Mouse (Mus musculus) forebrain, embryonic 14.5 days (tissue): ENCODE data around the gene Vmn1r89. TPM values are rescaled to one million over a fixed set of nuclear protein-coding genes. Genes with fewer than 3 reads are reported as not detected.
A peak's percentile ranks its signal among the peaks of the same experiment; 100 is the strongest.

Experiments
- ATAC-seq: fragments of 200-750 bp; cut with Nextera tagmentation; 2 replicates; pipeline ENCODE4 v1.8.0; 2017; ENCODE audit warnings: mild to moderate bottlenecking, moderate library complexity
- DNase-seq: peaks from one replicate; pipeline ENCODE4 v3.0.0-alpha.2; 2015; ENCODE audit warnings: low spot score
- H3K27ac ChIP-seq: fragments of 300-500 bp; sonication (generic); 2 replicates; pipeline ENCODE4 v1.5.1; 2014; ENCODE audit warnings: low read depth, mild to moderate bottlenecking, control low read depth, low read length, moderate library complexity
- H3K27me3 ChIP-seq: fragments of 300-500 bp; sonication (generic); replicated peaks from 2 replicates; pipeline ENCODE4 v1.6.1; 2014; ENCODE audit warnings: low read length, control low read depth, mixed read lengths; ENCODE audit not compliant: control insufficient read depth, insufficient read depth
- H3K36me3 ChIP-seq: fragments of 300-500 bp; sonication (generic); 2 replicates; pipeline ENCODE4 v1.6.1; 2014; ENCODE audit warnings: low read length, control low read depth; ENCODE audit not compliant: control insufficient read depth, insufficient read depth
- H3K4me1 ChIP-seq: fragments of 300-500 bp; sonication (generic); 2 replicates; pipeline ENCODE4 v1.6.1; 2014; ENCODE audit warnings: antibody characterized with exemption, low read length, control low read depth; ENCODE audit not compliant: control insufficient read depth, insufficient read depth
- H3K4me2 ChIP-seq: fragments of 300-500 bp; sonication (generic); 2 replicates; pipeline ENCODE4 v1.6.1; 2014; ENCODE audit warnings: mild to moderate bottlenecking, control low read depth, low read length
- H3K4me3 ChIP-seq: fragments of 300-500 bp; sonication (generic); 2 replicates; pipeline ENCODE4 v1.5.1; 2014; ENCODE audit warnings: low read depth, low read length, control low read depth
- H3K9ac ChIP-seq: fragments of 300-500 bp; sonication (generic); 2 replicates; pipeline ENCODE4 v1.6.1; 2014; ENCODE audit warnings: mild to moderate bottlenecking, low read length, control low read depth, moderate library complexity
- H3K9me3 ChIP-seq: fragments of 300-500 bp; sonication (generic); replicated peaks from 2 replicates; pipeline ENCODE4 v1.6.1; 2016; ENCODE audit warnings: low read length, control low read depth, mixed read lengths; ENCODE audit not compliant: control insufficient read depth
- WGBS: fragments of 180-500 bp; shearing (Covaris S2); extraction: QIAGEN DNeasy Blood & Tissue Kit; methylation state at CpG from one replicate; pipeline ENCODE4 v1.1.7; 2014; 5-methylcytosine and 5-hydroxymethylcytosine counted together
- polyA plus RNA-seq: library from polyadenylated mRNA; unstranded; fragments of >200 nt; fragmentation: Nextera tagmentation; extraction: Ambion mirVana; gene quantifications from 2 replicates; pipeline ENCODE4 v1.2.1, GENCODE M21; 2014

Gene Vmn1r89
- polyA plus RNA-seq = not detected in 2 replicates

DNA sequence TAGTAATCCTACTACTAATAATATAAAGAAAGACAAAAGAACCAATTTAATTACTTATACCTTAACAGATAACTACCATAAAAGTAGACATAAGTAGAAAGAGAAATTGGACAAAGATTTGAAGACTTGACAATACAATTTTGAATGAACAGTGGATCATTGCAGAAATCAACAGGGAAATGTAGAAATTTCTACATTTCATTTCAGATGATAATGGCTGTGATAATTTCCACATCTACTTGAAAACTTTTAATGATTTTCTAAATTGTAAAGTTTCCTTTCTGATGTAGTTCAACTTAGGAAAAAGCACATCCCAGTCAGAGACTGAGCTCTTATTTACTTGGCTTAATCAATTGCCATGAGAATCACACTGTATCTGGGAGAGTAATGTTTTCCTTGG, at the start of gene Vmn1r89:
Gene Vmn1r89 (plus strand): TSS at position 301 of the 400 bp plus-strand sequence.
- no peaks in the 10 kb centered on the region for H3K4me1 ChIP-seq
- no peaks in the 10 kb centered on the region for H3K36me3 ChIP-seq
- H3K4me3 ChIP-seq = no peak within 1 kb of the TSS
- no peaks in the 10 kb centered on the region for H3K27me3 ChIP-seq
- H3K27ac ChIP-seq = no peak within 1 kb of the TSS
- H3K4me2 ChIP-seq = no peak within 1 kb of the TSS
- H3K9ac ChIP-seq = no peak within 1 kb of the TSS
- ATAC-seq = no peak
- no peak for DNase-seq
- H3K9me3 ChIP-seq = no peaks in the 10 kb centered on the region

GRCm38 (mm10) chr7:13260746-13261700, 48.2 kb downstream of the Vmn1r89 start:
- Histone ChIP-seq H3K27ac (no peak overlapping the region), H3K4me3 (no peak overlapping the region), H3K4me2 (no peak overlapping the region), H3K36me3 (no peaks in the 10 kb centered on the region), H3K4me1 (no peaks in the 10 kb centered on the region), H3K9ac (no peak overlapping the region), H3K27me3 (no peaks in the 10 kb centered on the region), H3K9me3 (no peaks in the 10 kb centered on the region)
- 59% methylated on average over 50 of the region's 50 CpGs for whole genome bisulfite sequencing
- 0 out of 2 replicates have a peak, but pooled peaks have one; percentile 12 for ATAC-seq
- no peak for DNase-seq

DNA sequence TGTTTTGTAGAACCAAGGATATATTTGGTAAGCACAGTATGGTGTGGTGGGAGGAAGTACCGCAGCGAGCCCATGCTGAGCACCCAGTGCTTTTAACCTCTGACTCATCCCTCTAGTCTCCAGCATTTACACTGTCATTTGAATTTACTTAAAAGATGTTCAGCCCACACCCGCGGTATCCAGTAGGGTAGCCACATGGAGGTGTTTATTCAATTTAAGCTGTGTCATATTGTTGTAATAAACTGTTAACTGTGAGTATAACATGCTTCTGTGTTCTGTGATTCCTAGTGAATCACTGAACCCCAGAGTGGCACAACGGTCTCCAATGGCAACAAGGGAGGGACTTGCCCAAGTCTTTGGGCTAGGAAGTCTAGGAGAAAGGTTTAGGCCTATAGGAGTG, 51.0 kb downstream of the Vmn1r89 start:
- no peaks in the 10 kb centered on the region for H3K9me3 ChIP-seq
- DNase-seq = no peak
- no peaks in the 10 kb centered on the region for H3K36me3 ChIP-seq
- no peak overlapping the region for H3K4me2 ChIP-seq
- H3K4me1 ChIP-seq = no peaks in the 10 kb centered on the region
- H3K27ac ChIP-seq = no peak overlapping the region
- WGBS = 78% methylated on average over 5 of the region's 5 CpGs
- ATAC-seq = no peak
- H3K9ac ChIP-seq = no peak overlapping the region
- no peak overlapping the region for H3K4me3 ChIP-seq
- no peaks in the 10 kb centered on the region for H3K27me3 ChIP-seq

GRCm38 (mm10) chr7:13264396-13264795, 51.6 kb downstream of the Vmn1r89 start:
- no peak overlapping the region for H3K4me3 ChIP-seq
- peak; percentile 53; the same call in 1 of the 2 replicates for ATAC-seq
- no peaks in the 10 kb centered on the region for H3K27me3 ChIP-seq
- H3K9me3 ChIP-seq = no peaks in the 10 kb centered on the region
- 18% methylated on average over 2 of the region's 2 CpGs for WGBS
- peak; percentile 33 for DNase-seq
- no peaks in the 10 kb centered on the region for H3K4me1 ChIP-seq
- H3K4me2 ChIP-seq = no peak overlapping the region
- H3K27ac ChIP-seq = no peak overlapping the region
- no peaks in the 10 kb centered on the region for H3K36me3 ChIP-seq
- H3K9ac ChIP-seq = no peak overlapping the region

DNA sequence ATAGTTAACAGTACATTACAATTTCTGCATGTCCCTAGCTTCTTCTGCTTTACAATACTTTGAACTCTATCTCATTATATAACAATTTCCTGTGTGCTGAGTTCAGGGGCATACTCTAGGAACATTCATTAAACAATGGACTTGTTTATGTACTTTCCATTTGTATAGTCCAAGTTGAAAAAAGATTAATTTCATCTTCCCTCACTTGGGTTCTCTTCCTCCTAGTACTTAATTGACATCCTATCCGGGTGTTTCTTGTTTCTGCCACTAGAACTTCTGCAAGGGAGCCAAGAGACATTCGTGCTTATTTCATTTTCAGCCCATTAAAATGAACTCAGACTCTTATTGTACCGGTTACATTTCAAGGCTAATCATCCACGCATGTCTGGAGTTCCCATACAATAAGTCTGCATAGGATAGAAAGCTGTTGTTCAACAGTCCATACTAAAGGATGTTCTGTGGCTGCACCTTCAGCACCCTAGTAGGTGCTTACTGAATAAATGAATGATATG, 56.0 kb downstream of the Vmn1r89 start:
- no peak overlapping the region for H3K4me3 ChIP-seq
- peaks cover 2% of the 10 kb centered on the region; the same call in 1 of the 2 replicates for H3K36me3 ChIP-seq
- 92% methylated on average over 4 of the region's 4 CpGs for WGBS
- ATAC-seq = no peak
- no peak overlapping the region for H3K27ac ChIP-seq
- H3K9ac ChIP-seq = no peak overlapping the region
- DNase-seq = no peak
- H3K27me3 ChIP-seq = no peaks in the 10 kb centered on the region
- no peaks in the 10 kb centered on the region for H3K4me1 ChIP-seq
- H3K4me2 ChIP-seq = no peak overlapping the region
- no peaks in the 10 kb centered on the region for H3K9me3 ChIP-seq

DNA sequence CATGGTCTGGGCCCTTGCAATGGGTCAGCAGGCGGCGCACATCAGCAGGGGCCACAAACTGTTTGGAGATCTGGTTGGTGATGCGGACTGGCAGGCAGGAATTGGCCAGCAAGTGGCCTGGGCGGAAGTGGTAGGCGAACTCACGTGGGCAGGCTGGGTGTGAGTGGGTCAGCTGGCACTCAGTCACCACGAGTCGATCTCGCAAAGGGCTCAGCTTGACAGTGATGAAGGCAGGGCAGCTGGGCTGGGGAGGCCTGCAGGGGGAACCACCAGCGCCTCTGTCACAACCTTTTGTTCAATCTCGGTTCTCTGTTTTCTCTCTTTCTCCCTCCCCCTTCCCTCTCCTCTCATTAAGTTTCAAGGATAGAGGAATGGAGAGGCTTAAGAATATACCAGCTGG, 56.6 kb downstream of the Vmn1r89 start:
- H3K9me3 ChIP-seq = no peaks in the 10 kb centered on the region
- H3K4me1 ChIP-seq = no peaks in the 10 kb centered on the region
- no peak overlapping the region for H3K9ac ChIP-seq
- ATAC-seq (no peak), DNase-seq (no peak)
- H3K4me2 ChIP-seq = no peak overlapping the region
- WGBS = 77% methylated on average over 11 of the region's 11 CpGs
- H3K4me3 ChIP-seq = no peak overlapping the region
- peaks cover 6% of the 10 kb centered on the region; the same call in 1 of the 2 replicates for H3K36me3 ChIP-seq
- no peaks in the 10 kb centered on the region for H3K27me3 ChIP-seq
- no peak overlapping the region for H3K27ac ChIP-seq

Other genes with a start within 250 kb of the Vmn1r89 start
- 10.1 and 11.4 TPM in 2 replicates for gene Zfp324, start 247.2 kb upstream of the Vmn1r89 start, polyA plus RNA-seq
- gene Zfp446, start 235.2 kb upstream of the Vmn1r89 start, polyA plus RNA-seq = 4.5 and 4.9 TPM in 2 replicates
- 0.10 TPM in 1 of 2 replicates, not detected in the other for gene Slc27a5, start 214.8 kb upstream of the Vmn1r89 start, polyA plus RNA-seq
- 266 and 317 TPM in 2 replicates for gene Trim28, start 213.9 kb upstream of the Vmn1r89 start, polyA plus RNA-seq
- 34.7 and 41.1 TPM in 2 replicates for gene Zbtb45, start 203.0 kb upstream of the Vmn1r89 start, polyA plus RNA-seq
- 189 and 215 TPM in 2 replicates for gene Chmp2a, start 178.2 kb upstream of the Vmn1r89 start, polyA plus RNA-seq
- 73.4 and 77.9 TPM in 2 replicates for gene Ube2m, start 174.7 kb upstream of the Vmn1r89 start, polyA plus RNA-seq
- gene Mzf1, start 158.3 kb upstream of the Vmn1r89 start, polyA plus RNA-seq = 4.0 and 6.3 TPM in 2 replicates
- 0.04 and 0.06 TPM in 2 replicates for gene Vmn1r85, start 117.8 kb upstream of the Vmn1r89 start, polyA plus RNA-seq
- not detected in 2 replicates for gene Vmn1r86, start 93.1 kb upstream of the Vmn1r89 start, polyA plus RNA-seq
- gene Vmn1r87, start 72.9 kb upstream of the Vmn1r89 start, polyA plus RNA-seq = not detected in 2 replicates
- not detected in 2 replicates for gene Vmn1r88, start 53.5 kb upstream of the Vmn1r89 start, polyA plus RNA-seq
- 54.9 and 62.0 TPM in 2 replicates for gene Lig1, start 64.3 kb downstream of the Vmn1r89 start, polyA plus RNA-seq
- 7.1 and 9.0 TPM in 2 replicates for gene Zswim9, start 65.7 kb downstream of the Vmn1r89 start, polyA plus RNA-seq
- 0.35 and 0.36 TPM in 2 replicates for gene Pla2g4c, start 111.6 kb downstream of the Vmn1r89 start, polyA plus RNA-seq
- gene Cabp5, start 185.1 kb downstream of the Vmn1r89 start, polyA plus RNA-seq = not detected in 2 replicates
- not detected in 2 replicates for gene Bsph1, start 237.8 kb downstream of the Vmn1r89 start, polyA plus RNA-seq